Comparison of ENCODE assay signal across 20 mouse cellular contexts in genomic region chr11:101332537-101332936, GRCm38 (mm10). TPM values are rescaled to one million over a fixed set of nuclear protein-coding genes. Genes with fewer than 3 reads are reported as not detected.
DNase-seq lines count a peak whose midpoint lies in the region; ATAC-seq and TF ChIP-seq lines count a peak whose summit lies in the region.
"Had no signal": no experiment of that assay in that cellular context is flagged by ENCODE, and none has a peak within 500 bp of the region (broad histone marks: within the 10 kb centered on the region; RNA-seq: fewer than 3 reads in every experiment).

No protein-coding gene starts in this region.

- no peak for TF ChIP-seq EP300 in lung, postnatal 0 days (IDR thresholded peaks at IDR 0.05)

- H3K9me3 ChIP-seq in lung, embryonic 16.5 days (ENCODE audit: control insufficient read depth, low read length) = no peaks in the 10 kb centered on the region
- H3K9me3 ChIP-seq in lung, postnatal 0 days (ENCODE audit: low read length) = no peaks in the 10 kb centered on the region
- H3K9me3 ChIP-seq: embryonic facial prominence, embryonic 13.5 days; heart, embryonic 13.5 days; midbrain, embryonic 13.5 days had no signal

- 73% methylated on average over 3 of the region's 3 CpGs for WGBS in lung, embryonic 16.5 days
- WGBS in lung, postnatal 0 days = 74% methylated on average over 3 of the region's 3 CpGs

- no peak for DNase-seq in gastrocnemius, adult 2 months
- no peak for DNase-seq in gastrocnemius, postnatal 4 days (ENCODE audit: low spot score in 2 of 2)
- DNase-seq in lung, postnatal 0 days (ENCODE audit: low spot score) = no peak
- DNase-seq in heart, postnatal 4 days = peak; percentile 36
- no peak for DNase-seq in left cerebral cortex, postnatal 36 days (ENCODE audit: low spot score in 2 of 2)
- DNase-seq in cerebellum, postnatal 36 days = no peak
- DNase-seq: cerebellum, adult 18-20 months; liver; lung, adult 2 months; right cerebral cortex, postnatal 25 days had no signal

- H3K36me3 ChIP-seq in lung, embryonic 16.5 days (ENCODE audit: control insufficient read depth, insufficient read depth, low read length) = no peaks in the 10 kb centered on the region
- no peaks in the 10 kb centered on the region for H3K36me3 ChIP-seq in lung, postnatal 0 days (ENCODE audit: insufficient read depth, low read length)
- H3K36me3 ChIP-seq: embryonic facial prominence, embryonic 13.5 days; heart, embryonic 13.5 days; midbrain, embryonic 13.5 days had no signal

- TF ChIP-seq CTCF in gastrocnemius, adult 2 months (IDR thresholded peaks at IDR 0.05) = no peak
- TF ChIP-seq CTCF in lung, postnatal 0 days (IDR thresholded peaks at IDR 0.05) = no peak

- no peaks in the 10 kb centered on the region; the same call in 1 of the 2 replicates for H3K4me1 ChIP-seq in lung, embryonic 16.5 days (replicated peaks; ENCODE audit: control insufficient read depth, insufficient read depth, low read length)
- H3K4me1 ChIP-seq in lung, postnatal 0 days (ENCODE audit: insufficient read depth, low read depth, low read length) = no peaks in the 10 kb centered on the region

- H3K4me3 ChIP-seq in gastrocnemius, adult 2 months = peak overlapping the region; percentile 65
- 0 out of 2 replicates have a peak overlapping the region, but pooled peaks have one; percentile 6 for H3K4me3 ChIP-seq in lung, embryonic 16.5 days (ENCODE audit: low read length)
- H3K4me3 ChIP-seq in lung, postnatal 0 days (ENCODE audit: low read depth, low read length) = no peak overlapping the region
- H3K4me3 ChIP-seq: embryonic facial prominence, embryonic 13.5 days; heart, embryonic 13.5 days; midbrain, embryonic 13.5 days had no signal

- peak overlapping the region; percentile 81 for H3K27ac ChIP-seq in gastrocnemius, adult 2 months
- H3K27ac ChIP-seq in lung, embryonic 16.5 days (ENCODE audit: low read length) = no peak overlapping the region
- H3K27ac ChIP-seq in lung, postnatal 0 days (ENCODE audit: low read length) = no peak overlapping the region
- H3K27ac ChIP-seq: embryonic facial prominence, embryonic 13.5 days; heart, embryonic 13.5 days; hindbrain, postnatal 0 days; midbrain, embryonic 13.5 days had no signal

- no peak overlapping the region for H3K4me2 ChIP-seq in lung, embryonic 16.5 days (ENCODE audit: low read depth, low read length)
- H3K4me2 ChIP-seq in lung, postnatal 0 days (replicated peaks; ENCODE audit: low read depth, low read length) = no peak overlapping the region
- H3K4me2 ChIP-seq: embryonic facial prominence, embryonic 13.5 days; heart, embryonic 13.5 days; midbrain, embryonic 13.5 days had no signal

- no peaks in the 10 kb centered on the region for H3K27me3 ChIP-seq in lung, embryonic 16.5 days (ENCODE audit: control insufficient read depth, insufficient read depth, low read depth, low read length)
- no peaks in the 10 kb centered on the region for H3K27me3 ChIP-seq in lung, postnatal 0 days (replicated peaks; ENCODE audit: insufficient read depth, low read length)
- H3K27me3 ChIP-seq: embryonic facial prominence, embryonic 13.5 days; heart, embryonic 13.5 days; midbrain, embryonic 13.5 days; Patski had no signal

- no peak for ATAC-seq in lung, embryonic 16.5 days (ENCODE audit: low read depth)
- no peak for ATAC-seq in lung, postnatal 0 days
- ATAC-seq: hindbrain, postnatal 0 days; midbrain, embryonic 13.5 days; Patski had no signal

- intact Hi-C loops in gastrocnemius, adult 2 months (cut with DNase I) = no loop called here
- intact Hi-C loops in left cerebral cortex, postnatal 36 days (cut with DNase I) = no loop called here

- H3K9ac ChIP-seq in lung, embryonic 16.5 days (ENCODE audit: low read length) = no peak overlapping the region
- H3K9ac ChIP-seq in lung, postnatal 0 days (replicated peaks; ENCODE audit: low read depth) = no peak overlapping the region
- H3K9ac ChIP-seq: embryonic facial prominence, embryonic 13.5 days; heart, embryonic 13.5 days; midbrain, embryonic 13.5 days had no signal

RNA-seq across cellular contexts. Expression of gene Aoc3, which starts 2.1 kb away (rescaled TPM):
- total RNA-seq in gastrocnemius, adult 2 months (2021) = 1 to 10 TPM; 4.0 to 6.1 TPM
- 10 to 100 TPM; 47.2 to 49.8 TPM for total RNA-seq in gastrocnemius, postnatal 4 days (2021)
- polyA plus RNA-seq in lung, embryonic 16.5 days (2015; fragmentation: Nextera tagmentation; extraction: Ambion mirVana) = 1.9 and 2.2 TPM in 2 replicates
- 1.6 and 1.9 TPM in 2 replicates for polyA plus RNA-seq in lung, postnatal 0 days (2015; fragmentation: Nextera tagmentation; extraction: Ambion mirVana)
- 10 to 100 TPM; 29.5 to 31.3 TPM for total RNA-seq in heart, postnatal 4 days (2021)
- total RNA-seq in left cerebral cortex, postnatal 36 days (2021) = under 1 TPM; 0.76 to 0.79 TPM
- polyA plus RNA-seq: midbrain, embryonic 13.5 days had no signal

RNA-seq across cellular contexts. Expression of gene Aoc2, which starts 7.7 kb away (rescaled TPM):
- total RNA-seq in gastrocnemius, adult 2 months (2021) = 1 to 10 TPM in 1 of 2 experiments, under 1 TPM in 1; 0.64 to 1.4 TPM
- 1 to 10 TPM; 2.8 to 3.0 TPM for total RNA-seq in gastrocnemius, postnatal 4 days (2021)
- polyA plus RNA-seq in lung, embryonic 16.5 days (2015; fragmentation: Nextera tagmentation; extraction: Ambion mirVana) = 0.92 and 1.2 TPM in 2 replicates
- 0.44 and 0.45 TPM in 2 replicates for polyA plus RNA-seq in lung, postnatal 0 days (2015; fragmentation: Nextera tagmentation; extraction: Ambion mirVana)
- total RNA-seq in heart, postnatal 4 days (2021) = 1 to 10 TPM; 2.9 to 3.2 TPM
- 1 to 10 TPM; 4.4 to 7.2 TPM for total RNA-seq in left cerebral cortex, postnatal 36 days (2021)

RNA-seq across cellular contexts. Expression of gene Psme3, which starts 16.5 kb away (rescaled TPM):
- total RNA-seq in gastrocnemius, adult 2 months (2021) = 10 to 100 TPM; 70.0 to 71.6 TPM
- 10 to 100 TPM; 62.6 to 84.7 TPM for total RNA-seq in gastrocnemius, postnatal 4 days (2021)
- polyA plus RNA-seq in lung, embryonic 16.5 days (2015; fragmentation: Nextera tagmentation; extraction: Ambion mirVana) = 94.0 and 101 TPM in 2 replicates
- polyA plus RNA-seq in lung, postnatal 0 days (2015; fragmentation: Nextera tagmentation; extraction: Ambion mirVana) = 44.1 and 47.4 TPM in 2 replicates
- total RNA-seq in heart, postnatal 4 days (2021) = 100 to 1,000 TPM in 1 of 2 experiments, 10 to 100 TPM in 1; 88.7 to 103 TPM
- 100 to 1,000 TPM; 114 to 133 TPM for total RNA-seq in left cerebral cortex, postnatal 36 days (2021)

RNA-seq across cellular contexts. Expression of gene Becn1, which starts 30.5 kb away (rescaled TPM):
- 10 to 100 TPM; 79.6 to 85.8 TPM for total RNA-seq in gastrocnemius, adult 2 months (2021)
- total RNA-seq in gastrocnemius, postnatal 4 days (2021) = 10 to 100 TPM; 82.5 to 86.9 TPM
- polyA plus RNA-seq in lung, embryonic 16.5 days (2015; fragmentation: Nextera tagmentation; extraction: Ambion mirVana) = 136 and 151 TPM in 2 replicates
- polyA plus RNA-seq in lung, postnatal 0 days (2015; fragmentation: Nextera tagmentation; extraction: Ambion mirVana) = 149 and 152 TPM in 2 replicates
- 100 to 1,000 TPM; 103 to 106 TPM for total RNA-seq in heart, postnatal 4 days (2021)
- 100 to 1,000 TPM; 206 to 237 TPM for total RNA-seq in left cerebral cortex, postnatal 36 days (2021)

RNA-seq across cellular contexts. Expression of gene G6pc, which starts 34.8 kb away (rescaled TPM):
- total RNA-seq in gastrocnemius, adult 2 months (2021) = not detected
- total RNA-seq in gastrocnemius, postnatal 4 days (2021) = under 1 TPM in 1 of 2 experiments, not detected in 1; 0.47 TPM
- not detected in 2 replicates for polyA plus RNA-seq in lung, embryonic 16.5 days (2015; fragmentation: Nextera tagmentation; extraction: Ambion mirVana)
- 0.07 TPM in 1 of 2 replicates, not detected in the other for polyA plus RNA-seq in lung, postnatal 0 days (2015; fragmentation: Nextera tagmentation; extraction: Ambion mirVana)
- total RNA-seq in heart, postnatal 4 days (2021) = not detected
- not detected for total RNA-seq in left cerebral cortex, postnatal 36 days (2021)
- total RNA-seq: common myeloid progenitor, adult 5-6 weeks; left cerebral cortex, postnatal 14 days had no signal
- polyA plus RNA-seq: brain, embryonic 14.5 days; embryonic facial prominence, embryonic 13.5 days; frontal cortex, adult 2 months; heart, embryonic 13.5 days; hindbrain, postnatal 0 days; midbrain, embryonic 13.5 days; Patski had no signal

Comparison
In these comparisons a context has a peak if more than half of its experiments do, and no peak if none do; other contexts are left out.
1. RNA of gene Aoc3, which starts 2.1 kb away (total RNA-seq): 47.2 to 49.8 TPM in gastrocnemius, postnatal 4 days and 29.5 to 31.3 TPM in heart, postnatal 4 days; 4.0 to 6.1 TPM in gastrocnemius, adult 2 months and 0.76 to 0.79 TPM in left cerebral cortex, postnatal 36 days; every median in the first group is over 4 times any median in the second.